Mouse (Mus musculus) adrenal gland, adult 2 months (tissue): ENCODE results near the gene Egfr. TPM values are rescaled to one million over a fixed set of nuclear protein-coding genes. Genes with fewer than 3 reads are reported as not detected.

Experiments
- DNase-seq: peaks from one replicate; pipeline ENCODE4 v3.0.0; 2021
- polyA plus RNA-seq: library from polyadenylated mRNA; depleted of rRNA; stranded (reverse); fragments of >200 nt; gene quantifications from 2 replicates; pipeline ENCODE4 v1.2.3, GENCODE M21; 2012
- total RNA-seq, 2 experiments: library from RNA; stranded (reverse); gene quantifications; 2 replicates each; pipeline ENCODE4 v1.2.3; 2021

The Egfr gene
- total and polyA plus RNA-seq, 3 experiments, result 9.5 to 17.8 (median 10.0) TPM

- no peak for DNase-seq
These were observed 148.2 kb downstream of the Egfr start for GRCm38 (mm10) chr11:16900182-16900581.

GRCm38 (mm10) chr11:16900653-16901416, 148.8 kb downstream of the Egfr start:
- no peak for DNase-seq

DNA sequence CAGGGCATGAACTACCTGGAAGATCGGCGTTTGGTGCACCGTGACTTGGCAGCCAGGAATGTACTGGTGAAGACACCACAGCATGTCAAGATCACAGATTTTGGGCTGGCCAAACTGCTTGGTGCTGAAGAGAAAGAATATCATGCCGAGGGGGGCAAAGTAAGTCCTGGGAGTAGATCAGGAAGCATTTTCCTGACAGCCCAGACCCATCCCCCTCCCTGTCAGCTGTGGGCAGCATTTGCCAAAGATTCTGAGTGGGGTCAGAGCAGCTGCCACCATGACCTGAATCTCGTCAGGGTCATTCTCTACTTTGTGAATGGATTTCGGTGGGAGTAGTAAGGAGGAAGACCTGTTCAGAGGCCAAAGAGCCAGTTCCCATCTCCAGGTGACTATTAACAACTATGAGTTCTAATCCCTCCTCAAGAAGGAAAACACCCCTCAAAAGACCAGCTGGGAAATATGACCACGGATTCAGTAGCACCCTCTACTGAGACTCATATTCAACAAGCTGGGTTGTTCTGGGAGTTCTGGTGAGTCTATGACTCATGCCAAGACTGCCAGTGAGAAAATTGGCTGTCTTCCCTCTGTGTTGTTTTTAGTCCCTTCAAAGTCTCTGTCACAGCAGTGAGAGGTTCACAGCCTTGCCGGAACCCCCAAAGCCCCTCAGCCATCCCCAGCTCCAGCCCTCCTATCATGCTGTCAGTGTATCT, 152.5 kb downstream of the Egfr start:
- peak; percentile 37 for DNase-seq

DNA sequence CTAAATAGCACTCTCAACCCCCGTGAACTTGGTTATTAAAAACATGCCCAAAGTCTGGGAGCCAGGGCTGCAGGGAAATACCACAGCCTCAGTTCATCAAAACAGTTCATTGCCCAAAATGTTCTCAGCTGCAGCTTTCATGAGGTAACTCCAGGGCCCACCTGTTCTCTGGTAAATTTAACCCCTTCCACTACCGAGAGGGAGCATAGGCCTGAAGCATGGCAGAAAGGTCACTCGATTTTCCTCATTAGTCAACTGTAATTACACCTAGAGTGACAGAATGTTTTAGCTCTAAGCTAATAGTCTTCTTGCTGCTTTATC, 153.0 kb downstream of the Egfr start:
- DNase-seq, result no peak

GRCm38 (mm10) chr11:16906530-16906929, 154.5 kb downstream of the Egfr start:
- DNase-seq, result no peak

GRCm38 (mm10) chr11:16907517-16908129, 155.6 kb downstream of the Egfr start:
- DNase-seq, result peak; percentile 22

GRCm38 (mm10) chr11:16914756-16915155, 162.8 kb downstream of the Egfr start:
- no peak for DNase-seq

- DNase-seq, result no peak
These were observed 163.8 kb downstream of the Egfr start for GRCm38 (mm10) chr11:16915850-16916249.

- no peak for DNase-seq
These were observed 165.5 kb downstream of the Egfr start for GRCm38 (mm10) chr11:16917512-16917911.

- DNase-seq, result no peak
These were observed 180.2 kb downstream of the Egfr start for GRCm38 (mm10) chr11:16932159-16932558.

DNA sequence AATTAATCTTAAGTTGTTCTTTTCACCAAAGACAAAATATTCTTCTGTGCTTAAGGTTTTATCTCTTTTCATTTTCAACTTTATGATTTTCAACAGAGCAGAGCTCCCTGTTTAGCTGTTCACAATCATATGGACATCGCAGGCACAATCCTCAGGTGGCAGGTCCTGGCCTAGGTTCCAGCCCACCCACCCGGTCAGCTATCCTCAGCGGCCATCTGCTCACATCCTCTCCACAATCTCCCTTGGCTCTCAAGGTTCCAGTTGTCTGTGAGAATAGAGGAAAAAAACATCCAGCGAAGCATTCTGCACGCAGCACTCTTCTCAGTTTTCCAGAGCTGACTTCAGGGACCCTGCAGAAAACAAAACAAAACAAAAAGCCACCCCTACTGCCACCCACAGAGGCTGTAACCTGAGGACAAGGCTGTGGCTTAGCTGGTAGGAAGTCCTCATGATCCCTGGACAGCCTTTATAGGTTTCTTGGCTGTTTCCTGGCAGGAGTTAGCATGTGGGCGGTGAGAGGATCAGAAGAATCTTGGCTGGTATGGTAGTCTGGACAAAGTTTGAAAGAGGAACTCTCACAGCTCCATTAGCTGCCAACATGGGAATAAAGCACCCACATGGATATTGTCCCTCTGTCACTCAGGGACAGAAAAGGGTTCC, 183.7 kb downstream of the Egfr start:
- DNase-seq, result no peak

- DNase-seq, result no peak
These were observed 189.2 kb downstream of the Egfr start for GRCm38 (mm10) chr11:16941103-16941793.

DNA sequence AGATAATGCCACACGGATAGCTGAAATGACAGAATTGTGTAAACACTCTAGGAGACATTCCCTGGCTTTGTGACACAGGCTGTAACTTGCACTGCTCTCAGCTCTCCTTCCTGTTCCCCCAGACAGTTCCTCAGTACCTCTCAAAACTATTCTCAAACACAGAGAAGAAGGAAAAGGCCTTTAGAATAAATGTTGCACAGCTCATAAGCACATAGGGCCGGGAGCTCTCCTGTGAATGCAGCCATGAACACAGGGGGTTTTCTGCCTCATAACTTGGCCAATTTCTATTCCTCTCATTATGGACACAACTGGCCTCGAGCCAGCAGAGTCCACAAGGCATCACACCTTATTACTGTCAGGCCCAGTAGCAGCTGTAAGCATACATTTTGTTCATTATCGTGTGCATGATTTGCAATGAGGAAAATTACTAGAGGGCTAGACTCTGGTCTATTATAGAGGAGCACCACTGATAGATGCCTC, 190.0 kb downstream of the Egfr start:
- DNase-seq, result no peak

DNA sequence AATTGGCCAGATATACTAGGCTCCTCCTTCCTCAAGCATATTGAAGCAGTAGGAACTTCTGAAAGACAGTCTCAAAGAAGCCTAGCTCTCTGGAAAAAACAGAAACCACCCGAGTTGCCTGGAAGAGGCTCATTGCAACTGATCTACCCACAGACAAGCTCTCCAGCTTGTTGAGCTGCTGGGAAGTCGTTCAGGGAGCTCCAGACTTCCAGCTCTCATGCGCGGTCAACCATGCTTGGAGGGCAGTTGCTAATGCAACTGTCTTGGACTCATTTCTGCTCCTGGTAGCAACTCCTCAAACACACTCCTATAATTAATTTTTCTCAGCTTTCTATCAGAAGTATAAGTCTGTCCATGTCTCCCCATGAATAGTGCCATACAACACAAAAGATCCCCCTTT, 191.0 kb downstream of the Egfr start:
- DNase-seq, result no peak

DNA sequence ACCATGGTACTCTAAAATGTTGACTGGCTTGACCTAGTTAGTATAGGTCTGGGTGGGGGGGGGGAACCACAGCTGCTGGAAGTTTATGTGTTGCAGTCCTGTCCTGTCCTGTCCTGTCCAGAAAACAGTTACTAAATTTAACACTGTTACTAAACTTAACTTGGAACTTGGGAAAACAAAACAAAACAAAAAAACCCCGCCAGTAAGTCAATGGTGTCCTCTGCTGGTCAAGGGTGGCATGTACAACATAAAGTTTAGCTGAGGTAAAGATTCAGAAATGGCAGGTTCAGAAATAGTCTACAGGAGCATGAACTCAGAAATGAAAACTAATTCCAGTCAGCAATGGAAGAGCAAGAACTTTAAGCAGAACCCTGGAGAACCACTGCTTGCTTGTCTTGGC, 196.8 kb downstream of the Egfr start:
- peak; percentile 39 for DNase-seq

DNA sequence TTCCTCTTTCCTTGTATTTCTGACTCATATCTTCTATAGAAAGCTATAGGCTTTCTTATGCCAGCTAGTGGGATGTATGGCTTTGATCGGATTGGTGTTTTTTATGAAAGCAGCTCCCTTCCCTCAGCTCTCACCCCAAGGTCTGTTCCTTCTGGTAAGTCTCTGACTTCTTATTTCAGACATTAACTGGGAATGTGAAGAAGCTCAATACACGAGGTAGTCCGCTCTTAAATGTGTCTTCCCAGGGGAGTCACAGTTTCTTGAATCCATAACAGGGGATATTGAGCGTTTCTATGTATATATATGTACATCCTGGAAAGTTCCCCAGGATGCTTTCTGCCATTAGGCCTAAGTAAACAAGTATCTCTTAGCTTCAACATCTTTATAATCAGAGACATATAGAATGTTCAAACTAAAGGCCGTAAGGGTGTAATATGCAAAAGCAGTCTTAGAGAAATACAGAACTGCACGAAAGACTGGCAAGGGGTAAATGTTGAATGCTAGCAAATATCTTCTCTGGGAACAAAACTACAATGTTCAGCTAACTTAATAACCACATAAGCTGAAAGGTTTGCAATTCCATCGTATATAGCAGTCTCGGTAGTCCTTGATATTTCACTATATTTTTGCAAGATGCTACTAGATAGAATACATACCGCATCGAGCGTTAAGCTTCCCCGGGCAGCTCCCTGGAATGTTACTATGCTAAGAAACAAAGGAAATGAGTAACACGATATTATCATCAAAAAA, 198.4 kb downstream of the Egfr start:
- DNase-seq, result no peak

DNA sequence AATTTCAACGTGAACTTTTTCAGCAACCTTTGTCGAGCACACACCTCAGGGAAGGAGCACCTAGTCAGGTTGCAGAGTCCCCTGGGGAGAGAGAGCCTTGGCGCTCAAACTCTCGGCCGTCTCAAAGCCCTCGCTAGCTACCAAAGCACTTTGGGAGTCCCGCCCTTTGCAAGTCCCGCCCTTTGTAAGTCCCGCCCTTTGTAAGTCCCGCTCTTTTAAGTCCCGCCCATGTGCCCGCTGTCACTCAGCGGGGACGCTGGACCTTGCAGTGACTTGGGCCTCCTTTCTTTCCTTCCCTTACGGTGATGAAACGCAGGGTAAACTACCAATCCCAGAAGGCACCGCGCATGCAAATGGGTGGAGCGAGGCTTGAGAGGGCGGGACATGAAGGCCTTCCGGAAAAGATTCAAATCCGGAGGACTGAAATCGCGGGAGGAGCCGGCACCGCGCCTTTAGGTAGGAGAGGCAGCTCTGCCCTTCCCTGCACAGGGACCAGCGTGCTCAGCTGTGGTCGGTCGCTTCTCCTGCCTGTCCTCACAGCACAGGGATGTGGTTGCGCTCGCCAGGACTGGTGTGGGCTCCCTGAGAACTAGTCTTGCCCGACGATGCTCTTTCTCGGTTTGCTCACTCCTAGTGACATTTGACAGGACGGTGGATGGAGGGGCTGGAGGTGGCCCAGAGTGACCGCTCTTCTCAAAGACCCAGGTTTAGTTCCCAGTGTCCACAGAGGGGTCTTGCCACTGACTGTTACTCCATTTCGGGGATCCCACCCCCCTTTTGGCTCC, 199.2 kb downstream of the Egfr start, which contains the start of gene Fbxo48:
TSS of gene Fbxo48 (plus strand) at position 400 of the 785 bp plus-strand sequence.
- DNase-seq, result peak; percentile 96

- DNase-seq, result no peak
These were observed 199.7 kb downstream of the Egfr start for GRCm38 (mm10) chr11:16951761-16952010.

DNA sequence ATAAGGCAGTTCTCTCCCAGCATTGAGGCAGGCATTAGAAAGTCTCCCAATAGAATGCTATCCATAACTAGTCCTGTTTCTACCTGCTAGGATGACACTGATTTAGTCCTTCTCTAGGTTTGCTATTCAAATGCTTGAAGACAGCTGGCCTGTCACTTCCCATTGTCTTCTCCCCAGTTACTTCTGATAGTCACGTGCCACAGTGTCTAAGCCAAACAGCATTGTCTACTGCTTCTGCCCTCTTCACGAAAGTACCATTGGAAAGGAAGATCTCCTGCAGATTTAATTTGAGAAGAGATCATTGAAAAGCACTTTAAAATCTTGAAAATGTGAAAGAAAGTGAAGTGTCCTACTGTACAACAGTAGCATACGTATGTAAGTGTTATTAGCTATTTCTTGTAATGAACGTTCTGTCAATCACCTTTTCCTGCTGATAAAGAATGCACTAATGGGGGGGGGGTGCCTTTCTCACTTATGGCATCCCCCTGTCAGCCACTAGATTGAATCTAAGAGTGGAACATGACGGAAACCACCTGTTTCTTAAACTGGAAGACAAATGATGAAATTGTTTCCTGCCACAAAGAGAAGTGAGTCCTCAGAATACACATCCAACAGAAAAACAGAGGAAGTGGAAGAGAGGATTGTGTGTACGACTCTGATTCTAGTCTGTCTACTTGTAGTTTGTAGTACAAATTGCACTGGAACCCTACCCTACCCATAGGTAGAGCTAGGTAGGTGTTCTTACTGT, 204.3 kb downstream of the Egfr start:
- DNase-seq, result no peak

- DNase-seq, result no peak
These were observed 205.0 kb downstream of the Egfr start for GRCm38 (mm10) chr11:16957030-16957429.
